Mouse (Mus musculus) C2C12 (cell line): ENCODE results near the gene 9930022D16Rik. TPM values are rescaled to one million over a fixed set of nuclear protein-coding genes. Genes with fewer than 3 reads are reported as not detected.

Experiments used
- H3K27me3 ChIP-seq: one replicate; pipeline ENCODE4 v1.6.1; 2011; ENCODE audit not compliant: control insufficient read depth, insufficient read depth, insufficient read length
- H3K36me3 ChIP-seq: one replicate; pipeline ENCODE4 v1.6.1; 2011; ENCODE audit not compliant: control insufficient read depth, insufficient read depth
- H3K4me3 ChIP-seq: one replicate; pipeline ENCODE4 v1.5.1; 2011; ENCODE audit warnings: mild to moderate bottlenecking, control low read depth; ENCODE audit not compliant: poor library complexity, insufficient read depth, severe bottlenecking
- H3K79me2 ChIP-seq: one replicate; pipeline ENCODE4 v1.6.1; 2011; ENCODE audit not compliant: control insufficient read depth, insufficient read depth
- H3K79me3 ChIP-seq: one replicate; pipeline ENCODE4 v1.6.1; 2011; ENCODE audit warnings: low read depth, control low read depth
- H3ac ChIP-seq: one replicate; pipeline ENCODE3; 2011; ENCODE audit warnings: low read depth; ENCODE audit not compliant: control insufficient read depth, insufficient read length
- CEBPB ChIP-seq: IDR thresholded peaks from one replicate; pipeline ENCODE4 v1.6.1; 2011; ENCODE audit warnings: low read depth, mild to moderate bottlenecking, control low read depth, moderate library complexity
- CTCF ChIP-seq: IDR thresholded peaks from one replicate; pipeline ENCODE4 v1.5.1; 2011; ENCODE audit not compliant: control insufficient read depth, insufficient read depth, insufficient read length
- FOSL1 ChIP-seq: IDR thresholded peaks from one replicate; pipeline ENCODE4 v1.8.0; 2011; ENCODE audit warnings: mild to moderate bottlenecking, low read length; ENCODE audit not compliant: poor library complexity, insufficient read depth, severe bottlenecking
- MAX ChIP-seq: IDR thresholded peaks from one replicate; pipeline ENCODE4 v1.6.1; 2011; ENCODE audit warnings: mild to moderate bottlenecking, control low read depth
- MYOD1 ChIP-seq: IDR thresholded peaks from one replicate; pipeline ENCODE4 v1.6.1; 2011; ENCODE audit warnings: low read depth; ENCODE audit not compliant: control insufficient read depth, insufficient read length
- MYOG ChIP-seq: IDR thresholded peaks from one replicate; pipeline ENCODE4 v1.6.1; 2011; ENCODE audit not compliant: control insufficient read depth, insufficient read length; ENCODE audit errors: extremely low read depth
- USF1 ChIP-seq: IDR thresholded peaks from one replicate; pipeline ENCODE4 v1.6.1; 2011; ENCODE audit warnings: low read depth, mild to moderate bottlenecking, control low read depth, moderate library complexity
- polyA plus RNA-seq: library from polyadenylated mRNA; unstranded; fragments of >200 nt; fragmentation: generic; extraction: Trizol; gene quantifications from one replicate; pipeline ENCODE4 v1.2.1, GENCODE M21; 2012; ENCODE audit warnings: missing spikeins

Gene 9930022D16Rik
- polyA plus RNA-seq, 1 experiment, result not detected

GRCm38 (mm10) chr11:109385296-109385695 lies 28.4 kb upstream of the 9930022D16Rik start:
- H3K27me3 ChIP-seq, result no peaks in the 10 kb centered on the region
- no peak for TF ChIP-seq MYOD1
- no peak for TF ChIP-seq MAX
- no peak for TF ChIP-seq FOSL1
- no peak for TF ChIP-seq MYOG
- TF ChIP-seq CEBPB, result no peak
- no peak for TF ChIP-seq USF1
- TF ChIP-seq CTCF, result no peak
- H3ac ChIP-seq, result no peak overlapping the region
- H3K4me3 ChIP-seq, result no peak overlapping the region
- peaks cover 99% of the 10 kb centered on the region for H3K79me2 ChIP-seq
- H3K79me3 ChIP-seq, result peaks cover 67% of the 10 kb centered on the region
- no peaks in the 10 kb centered on the region for H3K36me3 ChIP-seq

GRCm38 (mm10) chr11:109389046-109389445 lies 24.7 kb upstream of the 9930022D16Rik start:
- Histone ChIP-seq H3K4me3 (no peak overlapping the region), H3K36me3 (peaks cover 8% of the 10 kb centered on the region), H3K79me2 (peaks cover 95% of the 10 kb centered on the region), H3K27me3 (no peaks in the 10 kb centered on the region), H3ac (no peak overlapping the region), H3K79me3 (peaks cover 52% of the 10 kb centered on the region)
- TF ChIP-seq FOSL1 (no peak), CEBPB (no peak), MYOG (no peak), CTCF (no peak), MAX (no peak), USF1 (no peak), MYOD1 (no peak)

GRCm38 (mm10) chr11:109391200-109391599 lies 22.5 kb upstream of the 9930022D16Rik start:
- no peak overlapping the region for H3K4me3 ChIP-seq
- peaks cover 14% of the 10 kb centered on the region for H3K36me3 ChIP-seq
- TF ChIP-seq CEBPB (no peak), MAX (no peak), USF1 (no peak), CTCF (no peak), MYOG (no peak), MYOD1 (no peak), FOSL1 (no peak)
- no peaks in the 10 kb centered on the region for H3K27me3 ChIP-seq
- no peak overlapping the region for H3ac ChIP-seq
- H3K79me2 ChIP-seq, result peaks cover 85% of the 10 kb centered on the region
- peaks cover 34% of the 10 kb centered on the region for H3K79me3 ChIP-seq

GRCm38 (mm10) chr11:109391760-109392159 lies 22.0 kb upstream of the 9930022D16Rik start:
- H3K79me3 ChIP-seq, result peaks cover 30% of the 10 kb centered on the region
- no peak overlapping the region for H3ac ChIP-seq
- H3K36me3 ChIP-seq, result peaks cover 20% of the 10 kb centered on the region
- H3K27me3 ChIP-seq, result no peaks in the 10 kb centered on the region
- H3K4me3 ChIP-seq, result no peak overlapping the region
- H3K79me2 ChIP-seq, result peaks cover 80% of the 10 kb centered on the region
- no peak for TF ChIP-seq MYOG
- TF ChIP-seq MAX, result no peak
- TF ChIP-seq MYOD1, result no peak
- TF ChIP-seq FOSL1, result no peak
- TF ChIP-seq USF1, result no peak
- no peak for TF ChIP-seq CEBPB
- TF ChIP-seq CTCF, result no peak

GRCm38 (mm10) chr11:109392601-109393000 lies 21.1 kb upstream of the 9930022D16Rik start:
- H3K27me3 ChIP-seq, result no peaks in the 10 kb centered on the region
- H3K36me3 ChIP-seq, result peaks cover 27% of the 10 kb centered on the region
- no peak overlapping the region for H3ac ChIP-seq
- H3K79me2 ChIP-seq, result peaks cover 71% of the 10 kb centered on the region
- H3K4me3 ChIP-seq, result no peak overlapping the region
- TF ChIP-seq CTCF, result no peak
- TF ChIP-seq MAX, result no peak
- peaks cover 24% of the 10 kb centered on the region for H3K79me3 ChIP-seq

GRCm38 (mm10) chr11:109394758-109395157 lies 19.0 kb upstream of the 9930022D16Rik start:
- no peaks in the 10 kb centered on the region for H3K27me3 ChIP-seq
- H3K79me3 ChIP-seq, result peaks cover 20% of the 10 kb centered on the region
- peaks cover 49% of the 10 kb centered on the region for H3K36me3 ChIP-seq
- H3K4me3 ChIP-seq, result no peak overlapping the region
- peaks cover 50% of the 10 kb centered on the region for H3K79me2 ChIP-seq
- H3ac ChIP-seq, result no peak overlapping the region
- TF ChIP-seq MYOD1 (no peak), MYOG (no peak), CEBPB (no peak), CTCF (no peak), FOSL1 (no peak), MAX (no peak), USF1 (no peak)
